Mouse (Mus musculus) CH12.LX (cell line): ENCODE measurements at regions not wholly inside any gene's neighbourhood (a gene's known extent, or its start where the extent isn't known, plus 50 kb on each side); places are given as distances from the start of the nearest gene placed in this dataset.

Experiments
- DNase-seq: peaks from one replicate; pipeline ENCODE4 v3.0.0-alpha.2; 2013; ENCODE audit errors: extremely low read depth
- H3K27ac ChIP-seq: 2 replicates; pipeline ENCODE4 v1.5.1; 2012; ENCODE audit warnings: low read depth, mild to moderate bottlenecking, control low read depth, moderate library complexity; ENCODE audit not compliant: insufficient read depth
- H3K27me3 ChIP-seq: replicated peaks from 2 replicates; pipeline ENCODE3; 2012; ENCODE audit warnings: inconsistent platforms
- H3K36me3 ChIP-seq, 2 experiments: replicated peaks in 1 of 2; 2 replicates each; pipeline versions ENCODE3 to v1.6.1; 2012; ENCODE audit warnings: inconsistent platforms in 1 of 2, low read length in 1 of 2, mild to moderate bottlenecking in 1 of 2, mixed read lengths in 1 of 2, moderate library complexity in 1 of 2; ENCODE audit not compliant: control insufficient read depth in 1 of 2, insufficient read depth in 1 of 2
- H3K4me1 ChIP-seq, 2 experiments: 2 replicates each; pipeline ENCODE4 v1.6.1; 2012; ENCODE audit warnings: inconsistent platforms in 1 of 2, moderate library complexity in 1 of 2; ENCODE audit not compliant: insufficient read depth in 2 of 2, control insufficient read depth in 1 of 2
- H3K4me2 ChIP-seq: 2 replicates; pipeline ENCODE4 v1.6.1; 2012; ENCODE audit warnings: low read depth, mild to moderate bottlenecking, control low read depth; ENCODE audit not compliant: poor library complexity, insufficient read depth, severe bottlenecking
- H3K4me3 ChIP-seq, 3 experiments: fragments of 150-350 bp in 1 of 3; sonication (generic) in 1 of 3; replicated peaks in 1 of 3; 2 replicates each; pipeline versions ENCODE3 to v1.5.1; 2011 to 2012; ENCODE audit warnings: low read depth in 2 of 3, low read length in 2 of 3, mild to moderate bottlenecking in 2 of 3, moderate library complexity in 2 of 3, control low read depth in 1 of 3, improper control_type of control experiment in 1 of 3, inconsistent platforms in 1 of 3, mixed read lengths in 1 of 3; ENCODE audit not compliant: poor library complexity in 1 of 3
- H3K79me2 ChIP-seq: replicated peaks from 2 replicates; pipeline ENCODE4 v1.6.1; 2012; ENCODE audit warnings: mild to moderate bottlenecking, moderate library complexity; ENCODE audit not compliant: control insufficient read depth, poor library complexity, insufficient read depth, severe bottlenecking; ENCODE audit errors: extremely low read depth
- H3K9ac ChIP-seq: 2 replicates; pipeline ENCODE4 v1.6.1; 2012; ENCODE audit warnings: low read depth, mild to moderate bottlenecking, control low read depth, moderate library complexity; ENCODE audit not compliant: insufficient read depth
- H3K9me3 ChIP-seq: replicated peaks from 2 replicates; pipeline ENCODE3; 2012; ENCODE audit warnings: low read length, inconsistent platforms, mixed read lengths
- CHD1 ChIP-seq: IDR thresholded peaks from 2 replicates; pipeline ENCODE4 v1.6.1; 2012; ENCODE audit warnings: low read depth, low read length, improper control_type of control experiment, inconsistent platforms
- CHD2 ChIP-seq: IDR thresholded peaks from 2 replicates; pipeline ENCODE4 v1.6.1; 2011; ENCODE audit warnings: low read length, improper control_type of control experiment
- EP300 ChIP-seq: IDR thresholded peaks from 2 replicates; pipeline ENCODE4 v1.6.1; 2011; ENCODE audit warnings: low read length, improper control_type of control experiment
- GABPA ChIP-seq: IDR thresholded peaks from 2 replicates; pipeline ENCODE4 v1.6.1; 2012; ENCODE audit warnings: low read depth, low read length, improper control_type of control experiment, inconsistent platforms; ENCODE audit not compliant: insufficient replicate concordance
- IRF4 ChIP-seq: IDR thresholded peaks from 2 replicates; pipeline ENCODE4 v1.6.1; 2014; ENCODE audit warnings: low read depth, mild to moderate bottlenecking, inconsistent platforms, low read length, improper control_type of control experiment
- MAFK ChIP-seq: IDR thresholded peaks from 2 replicates; pipeline ENCODE4 v1.6.1; 2011; ENCODE audit warnings: low read length, improper control_type of control experiment; ENCODE audit not compliant: insufficient replicate concordance
- MEF2A ChIP-seq: IDR thresholded peaks from 2 replicates; pipeline ENCODE4 v1.6.1; 2014; ENCODE audit warnings: low read depth, mild to moderate bottlenecking, inconsistent platforms, low read length, improper control_type of control experiment, borderline replicate concordance
- MYC ChIP-seq: IDR thresholded peaks from 2 replicates; pipeline ENCODE4 v1.6.1; 2011; ENCODE audit warnings: low read depth, mild to moderate bottlenecking, improper control_type of control experiment, low read length
- NRF1 ChIP-seq: IDR thresholded peaks from 2 replicates; pipeline ENCODE4 v1.6.1; 2014; ENCODE audit warnings: low read depth, mild to moderate bottlenecking, inconsistent platforms, low read length, improper control_type of control experiment, moderate library complexity
- POLR2A ChIP-seq: IDR thresholded peaks from 2 replicates; pipeline ENCODE4 v1.6.1; 2011; ENCODE audit warnings: low read depth, mild to moderate bottlenecking, improper control_type of control experiment, low read length
- RCOR1 ChIP-seq: conservative IDR thresholded peaks from 2 replicates; pipeline ENCODE4 v1.6.1; 2012; ENCODE audit warnings: low read depth, mild to moderate bottlenecking, inconsistent platforms, low read length, improper control_type of control experiment
- SMC3 ChIP-seq: IDR thresholded peaks from 2 replicates; pipeline ENCODE4 v1.6.1; 2011; ENCODE audit warnings: low read depth, low read length, improper control_type of control experiment
- ZC3H11A ChIP-seq: IDR thresholded peaks from 2 replicates; pipeline ENCODE4 v1.6.1; 2012; ENCODE audit warnings: low read depth, mild to moderate bottlenecking, inconsistent platforms, low read length, improper control_type of control experiment
- ZKSCAN1 ChIP-seq: IDR thresholded peaks from 2 replicates; pipeline ENCODE4 v1.6.1; 2012; ENCODE audit warnings: low read depth, inconsistent platforms, low read length, improper control_type of control experiment, borderline replicate concordance
- ZMIZ1 ChIP-seq: IDR thresholded peaks from 2 replicates; pipeline ENCODE4 v1.6.1; 2012; ENCODE audit warnings: low read depth, mild to moderate bottlenecking, inconsistent platforms, low read length, improper control_type of control experiment
- dilution Hi-C: fragments of 300-500 bp; cut with MboI; formaldehyde crosslinking; loops from 2 replicates; pipeline ENCODE4 v1.14.3; 2020; ENCODE audit warnings: low sequenced_read_pairs; ENCODE audit not compliant: extremely low pct_unique_long_range_greater_than_20kb, extremely low pct_ligation_motif_present
- in situ Hi-C: fragments of 300-500 bp; cut with MboI; formaldehyde crosslinking; loops from 3 replicates; pipeline ENCODE4 v1.14.3; 2019; ENCODE audit warnings: low sequenced_read_pairs, low pct_ligation_motif_present, low pct_unique_long_range_greater_than_20kb, mixed read lengths

DNA sequence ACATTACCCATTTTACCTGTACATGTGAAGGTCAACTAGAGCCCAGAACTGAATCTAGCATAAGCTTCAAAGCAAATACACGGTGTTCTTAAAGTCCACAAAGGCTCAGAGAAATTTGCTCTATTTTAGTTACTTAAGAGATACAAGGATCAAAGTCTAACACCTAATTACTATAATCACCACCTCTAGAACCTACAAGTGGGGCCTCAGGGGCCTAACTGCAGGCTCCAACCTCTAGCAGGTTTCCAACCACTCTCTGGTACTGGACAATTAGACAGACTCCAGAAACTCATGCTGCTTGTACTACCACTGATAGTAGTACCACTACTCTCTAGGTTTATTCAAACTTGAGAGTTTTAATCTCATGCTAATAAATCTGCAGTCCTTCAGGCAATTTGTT is 428.7 kb upstream of the Apob start:
- DNase-seq = no peak
- Histone ChIP-seq H3K4me3 (no peak overlapping the region), H3K27me3 (no peaks in the 10 kb centered on the region), H3K4me1 (no peaks in the 10 kb centered on the region), H3K4me2 (no peak overlapping the region), H3K9ac (no peak overlapping the region), H3K36me3 (no peaks in the 10 kb centered on the region), H3K9me3 (no peaks in the 10 kb centered on the region), H3K79me2 (no peaks in the 10 kb centered on the region), H3K27ac (no peak overlapping the region)
- in situ Hi-C loops (no loop called here), dilution Hi-C loops (no loop called here)
- no peak for TF ChIP-seq ZKSCAN1
- TF ChIP-seq IRF4 = no peak
- TF ChIP-seq EP300 = no peak
- no peak for TF ChIP-seq ZC3H11A
- no peak for TF ChIP-seq CHD2

DNA sequence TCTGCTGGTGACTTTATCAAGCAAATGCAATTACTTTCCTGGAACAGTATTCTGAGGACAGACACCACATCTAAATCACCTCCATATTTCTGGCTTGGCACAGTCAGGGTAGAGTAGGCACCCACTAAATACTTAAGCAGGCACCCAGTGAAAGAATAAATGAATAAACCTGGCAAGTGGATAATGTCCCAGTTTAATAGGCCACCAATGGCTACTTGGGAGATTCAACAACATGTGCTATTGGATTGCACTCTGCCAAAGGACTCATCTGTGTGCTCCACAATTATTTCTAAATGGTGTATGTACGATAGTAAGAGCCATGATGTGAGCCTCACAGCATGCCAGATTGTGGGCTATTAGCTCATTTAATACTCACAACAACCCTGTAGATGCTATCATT is 417.2 kb upstream of the Apob start:
- Histone ChIP-seq H3K4me1 (no peaks in the 10 kb centered on the region), H3K79me2 (no peaks in the 10 kb centered on the region), H3K36me3 (no peaks in the 10 kb centered on the region), H3K27me3 (no peaks in the 10 kb centered on the region), H3K4me3 (no peak overlapping the region), H3K9me3 (no peaks in the 10 kb centered on the region), H3K4me2 (no peak overlapping the region), H3K9ac (no peak overlapping the region), H3K27ac (no peak overlapping the region)
- dilution Hi-C loops = no loop called here
- in situ Hi-C loops = no loop called here
- no peak for DNase-seq
- TF ChIP-seq MAFK = no peak
- no peak for TF ChIP-seq CHD1

DNA sequence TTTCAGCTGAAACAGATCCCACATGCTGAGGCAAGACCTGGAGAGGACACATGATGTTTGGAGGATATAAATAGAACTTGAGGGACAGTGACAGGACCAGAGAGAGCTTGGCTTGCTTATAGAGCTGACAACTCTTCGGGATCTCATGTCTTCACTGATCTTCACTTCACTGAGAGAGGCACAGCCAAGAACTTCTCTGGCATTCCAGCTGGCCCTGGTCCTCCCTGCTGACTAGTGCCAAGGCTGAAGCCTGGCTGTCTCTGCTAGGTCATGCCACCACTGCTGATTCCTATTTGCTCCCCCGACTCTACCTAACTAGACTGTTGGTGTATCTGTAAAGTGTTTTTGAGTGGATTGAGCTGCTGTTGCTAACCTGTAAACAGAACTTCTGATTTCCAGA is 401.4 kb upstream of the Apob start:
- Histone ChIP-seq H3K4me3 (no peak overlapping the region), H3K9ac (no peak overlapping the region), H3K4me2 (no peak overlapping the region), H3K79me2 (no peaks in the 10 kb centered on the region), H3K27me3 (no peaks in the 10 kb centered on the region), H3K9me3 (no peaks in the 10 kb centered on the region), H3K27ac (no peak overlapping the region), H3K36me3 (no peaks in the 10 kb centered on the region), H3K4me1 (no peaks in the 10 kb centered on the region)
- in situ Hi-C loops = no loop called here
- no peak for DNase-seq
- TF ChIP-seq EP300 = no peak
- no peak for TF ChIP-seq MAFK
- no peak for TF ChIP-seq MEF2A
- TF ChIP-seq RCOR1 = no peak
- no peak for TF ChIP-seq MYC
- TF ChIP-seq NRF1 = no peak
- TF ChIP-seq POLR2A = no peak
- TF ChIP-seq ZMIZ1 = no peak
- TF ChIP-seq GABPA = no peak
- no peak for TF ChIP-seq SMC3
- dilution Hi-C loops = no loop called here
